Mouse (Mus musculus): ENCODE data around the gene Cpz. TPM values are rescaled to one million over a fixed set of nuclear protein-coding genes. Genes with fewer than 3 reads are reported as not detected.

Gene Cpz
- polyA plus RNA-seq, 1 experiment from 2014 or later: 4.1 TPM

GRCm38 (mm10) chr5:35546127-35546526, 20.6 kb upstream of the Cpz start:
- no peaks in the 10 kb centered on the region for H3K9me3 ChIP-seq (ENCODE audit: low read length)
- DNase-seq (ENCODE audit: low spot score) (no peak), ATAC-seq (no peak)
- H3K9ac ChIP-seq (replicated peaks; ENCODE audit: low read depth): no peak overlapping the region
- TF ChIP-seq CTCF (IDR thresholded peaks at IDR 0.05) (no peak), EP300 (IDR thresholded peaks at IDR 0.05) (no peak)
- no peak overlapping the region for H3K4me3 ChIP-seq (ENCODE audit: low read depth, low read length)
- no peaks in the 10 kb centered on the region for H3K4me1 ChIP-seq (ENCODE audit: insufficient read depth, low read depth, low read length)
- H3K4me2 ChIP-seq (replicated peaks; ENCODE audit: low read depth, low read length): no peak overlapping the region
- no peaks in the 10 kb centered on the region for H3K27me3 ChIP-seq (replicated peaks; ENCODE audit: insufficient read depth, low read length)
- no peaks in the 10 kb centered on the region for H3K36me3 ChIP-seq (ENCODE audit: insufficient read depth, low read length)
- H3K27ac ChIP-seq (ENCODE audit: low read length): no peak overlapping the region

- DNase-seq (ENCODE audit: low spot score): peak; percentile 51
Observed at GRCm38 (mm10) chr5:35541059-35541790, 15.7 kb upstream of the Cpz start.

GRCm38 (mm10) chr5:35540555-35540954, 15.1 kb upstream of the Cpz start:
- H3K27ac ChIP-seq (ENCODE audit: low read length): peak overlapping the region; percentile 38
- peak; percentile 26 for DNase-seq (ENCODE audit: low spot score)
- no peaks in the 10 kb centered on the region for H3K9me3 ChIP-seq (ENCODE audit: low read length)
- ATAC-seq: peak; percentile 38
- WGBS: 41% methylated on average over 5 of the region's 5 CpGs
- H3K36me3 ChIP-seq (ENCODE audit: insufficient read depth, low read length): no peaks in the 10 kb centered on the region
- no peaks in the 10 kb centered on the region for H3K4me1 ChIP-seq (ENCODE audit: insufficient read depth, low read depth, low read length)
- no peak overlapping the region for H3K4me3 ChIP-seq (ENCODE audit: low read depth, low read length)
- H3K4me2 ChIP-seq (replicated peaks; ENCODE audit: low read depth, low read length): no peak overlapping the region
- H3K27me3 ChIP-seq (replicated peaks; ENCODE audit: insufficient read depth, low read length): no peaks in the 10 kb centered on the region
- H3K9ac ChIP-seq (replicated peaks; ENCODE audit: low read depth): no peak overlapping the region
- TF ChIP-seq CTCF (IDR thresholded peaks at IDR 0.05) (no peak), EP300 (IDR thresholded peaks at IDR 0.05) (no peak)

More at GRCm38 (mm10) chr5:35541059-35541790, 15.7 kb upstream of the Cpz start:
- Histone ChIP-seq H3K36me3 (ENCODE audit: insufficient read depth, low read length) (no peaks in the 10 kb centered on the region), H3K4me3 (ENCODE audit: low read depth, low read length) (no peak overlapping the region), H3K27me3 (replicated peaks; ENCODE audit: insufficient read depth, low read length) (no peaks in the 10 kb centered on the region), H3K9me3 (ENCODE audit: low read length) (no peaks in the 10 kb centered on the region), H3K27ac (ENCODE audit: low read length) (peak overlapping the region; percentile 28; the same call in 1 of the 2 replicates), H3K9ac (replicated peaks; ENCODE audit: low read depth) (no peak overlapping the region), H3K4me1 (ENCODE audit: insufficient read depth, low read depth, low read length) (no peaks in the 10 kb centered on the region), H3K4me2 (replicated peaks; ENCODE audit: low read depth, low read length) (no peak overlapping the region)
- no peak for TF ChIP-seq CTCF (IDR thresholded peaks at IDR 0.05)
- no peak for TF ChIP-seq EP300 (IDR thresholded peaks at IDR 0.05)
- 48% methylated on average over 4 of the region's 4 CpGs for WGBS
- ATAC-seq: peak; percentile 64

- ATAC-seq: no peak
- DNase-seq (ENCODE audit: low spot score): peak; percentile 22
- Histone ChIP-seq H3K4me1 (ENCODE audit: insufficient read depth, low read depth, low read length) (no peaks in the 10 kb centered on the region), H3K27me3 (replicated peaks; ENCODE audit: insufficient read depth, low read length) (no peaks in the 10 kb centered on the region), H3K4me3 (ENCODE audit: low read depth, low read length) (no peak overlapping the region), H3K9ac (replicated peaks; ENCODE audit: low read depth) (no peak overlapping the region), H3K36me3 (ENCODE audit: insufficient read depth, low read length) (no peaks in the 10 kb centered on the region), H3K27ac (ENCODE audit: low read length) (no peak overlapping the region), H3K9me3 (ENCODE audit: low read length) (no peaks in the 10 kb centered on the region), H3K4me2 (replicated peaks; ENCODE audit: low read depth, low read length) (no peak overlapping the region)
- TF ChIP-seq EP300 (IDR thresholded peaks at IDR 0.05): no peak
- TF ChIP-seq CTCF (IDR thresholded peaks at IDR 0.05): no peak
- WGBS: 59% methylated on average over 4 of the region's 4 CpGs
Observed at GRCm38 (mm10) chr5:35539576-35539975, 14.1 kb upstream of the Cpz start.

GRCm38 (mm10) chr5:35538022-35538421, 12.5 kb upstream of the Cpz start:
- Histone ChIP-seq H3K27ac (ENCODE audit: low read length) (no peak overlapping the region), H3K4me1 (ENCODE audit: insufficient read depth, low read depth, low read length) (no peaks in the 10 kb centered on the region)
- WGBS: 81% methylated on average over 3 of the region's 3 CpGs

GRCm38 (mm10) chr5:35537474-35537873, 12.0 kb upstream of the Cpz start:
- Histone ChIP-seq H3K4me1 (ENCODE audit: insufficient read depth, low read depth, low read length) (no peaks in the 10 kb centered on the region), H3K4me2 (replicated peaks; ENCODE audit: low read depth, low read length) (no peak overlapping the region), H3K27me3 (replicated peaks; ENCODE audit: insufficient read depth, low read length) (no peaks in the 10 kb centered on the region), H3K27ac (ENCODE audit: low read length) (no peak overlapping the region), H3K4me3 (ENCODE audit: low read depth, low read length) (no peak overlapping the region), H3K9ac (replicated peaks; ENCODE audit: low read depth) (no peak overlapping the region), H3K9me3 (ENCODE audit: low read length) (no peaks in the 10 kb centered on the region), H3K36me3 (ENCODE audit: insufficient read depth, low read length) (no peaks in the 10 kb centered on the region)
- TF ChIP-seq EP300 (IDR thresholded peaks at IDR 0.05) (no peak), CTCF (IDR thresholded peaks at IDR 0.05) (no peak)
- DNase-seq (ENCODE audit: low spot score) (no peak), ATAC-seq (no peak)
- WGBS: 50% methylated on average over 1 of the region's 1 CpGs

More at GRCm38 (mm10) chr5:35538022-35538421, 12.5 kb upstream of the Cpz start:
- no peaks in the 10 kb centered on the region for H3K9me3 ChIP-seq (ENCODE audit: low read length)
- TF ChIP-seq CTCF (IDR thresholded peaks at IDR 0.05): no peak
- TF ChIP-seq EP300 (IDR thresholded peaks at IDR 0.05): no peak
- H3K4me2 ChIP-seq (replicated peaks; ENCODE audit: low read depth, low read length): no peak overlapping the region
- DNase-seq (ENCODE audit: low spot score) (no peak), ATAC-seq (no peak)
- H3K9ac ChIP-seq (replicated peaks; ENCODE audit: low read depth): no peak overlapping the region
- H3K27me3 ChIP-seq (replicated peaks; ENCODE audit: insufficient read depth, low read length): no peaks in the 10 kb centered on the region
- no peaks in the 10 kb centered on the region for H3K36me3 ChIP-seq (ENCODE audit: insufficient read depth, low read length)
- no peak overlapping the region for H3K4me3 ChIP-seq (ENCODE audit: low read depth, low read length)
